Mouse (Mus musculus) skeletal muscle tissue, adult 2 months (tissue): ENCODE data around the gene Rgl1.
"Not testable (repeated sequence)": the region's sequence is repeated elsewhere in the genome, so short reads cannot be mapped to it uniquely, and the experiment has no call there.

Source experiments
- DNase-seq: peaks from one replicate; pipeline ENCODE4 v3.0.0-alpha.2; 2012; ENCODE audit warnings: low read depth, low spot score

The Rgl1 gene

DNA sequence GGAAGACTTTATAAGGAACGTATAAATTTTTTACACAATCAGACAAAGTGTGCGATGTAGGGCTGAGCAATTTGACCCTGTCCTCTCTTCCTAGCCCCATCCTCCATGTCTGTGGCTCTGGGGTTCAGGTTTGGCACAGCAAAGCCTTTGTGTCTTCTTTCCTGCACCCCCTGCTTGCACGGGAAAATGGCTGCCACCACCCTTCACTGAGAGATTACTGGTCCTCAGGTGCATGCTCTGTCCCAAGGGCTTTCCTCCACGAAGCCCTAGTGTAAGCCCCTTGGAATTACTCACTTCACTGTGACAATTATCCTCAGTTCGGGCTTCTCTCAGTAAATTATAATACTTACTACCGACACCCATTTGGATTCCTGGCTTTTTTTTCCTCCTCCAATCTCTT lies 109.5 kb downstream of the Rgl1 start:
- DNase-seq = no peak

- DNase-seq = no peak
Observed at GRCm38 (mm10) chr1:152654851-152655250, 111.3 kb downstream of the Rgl1 start.

GRCm38 (mm10) chr1:152651495-152651874 lies 114.7 kb downstream of the Rgl1 start:
- no peak for DNase-seq

GRCm38 (mm10) chr1:152650856-152651494 lies 115.2 kb downstream of the Rgl1 start:
- DNase-seq = no peak

- no peak for DNase-seq
Observed at GRCm38 (mm10) chr1:152648052-152648451, 118.1 kb downstream of the Rgl1 start.

DNA sequence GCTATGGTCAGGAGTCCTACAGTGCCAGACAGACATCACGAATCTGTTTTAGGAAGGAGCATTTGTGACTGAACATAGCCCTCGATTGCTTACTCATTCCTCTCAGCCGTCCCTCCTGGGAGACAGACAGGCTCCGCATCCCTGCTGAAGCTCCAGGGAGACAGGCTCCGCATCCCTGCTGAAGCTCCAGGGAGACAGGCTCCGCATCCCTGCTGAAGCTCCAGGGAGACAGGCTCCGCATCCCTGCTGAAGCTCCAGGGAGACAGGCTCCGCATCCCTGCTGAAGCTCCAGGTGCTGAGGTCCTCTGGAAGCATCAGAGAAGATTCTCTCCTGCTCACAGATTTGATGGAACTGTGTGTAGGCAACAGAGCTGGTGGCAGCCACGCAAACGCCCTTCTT lies 123.9 kb downstream of the Rgl1 start:
- not testable (repeated sequence) for DNase-seq

GRCm38 (mm10) chr1:152640195-152640981 lies 125.8 kb downstream of the Rgl1 start:
- peak; percentile 85 for DNase-seq

DNA sequence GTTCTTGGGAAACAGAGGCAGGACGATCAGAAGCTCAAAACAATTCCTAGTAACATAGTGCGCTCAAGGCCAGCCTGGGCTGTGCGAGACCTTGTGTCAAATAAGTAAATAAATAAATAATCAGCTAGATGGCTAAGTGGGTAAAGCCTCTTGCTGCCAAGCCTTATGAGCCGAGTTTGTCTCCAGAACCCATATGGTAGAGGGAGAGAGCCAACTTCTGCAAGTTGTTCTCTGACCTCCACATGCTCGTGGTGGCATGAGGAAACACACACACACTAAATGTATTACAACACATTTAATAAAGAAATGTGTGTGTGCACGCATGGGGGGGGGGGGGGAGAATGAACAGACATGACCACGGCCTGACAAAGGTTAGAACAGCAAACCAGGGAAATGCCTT lies 126.8 kb downstream of the Rgl1 start:
- no peak for DNase-seq

GRCm38 (mm10) chr1:152634638-152635037 lies 131.5 kb downstream of the Rgl1 start:
- no peak for DNase-seq

DNA sequence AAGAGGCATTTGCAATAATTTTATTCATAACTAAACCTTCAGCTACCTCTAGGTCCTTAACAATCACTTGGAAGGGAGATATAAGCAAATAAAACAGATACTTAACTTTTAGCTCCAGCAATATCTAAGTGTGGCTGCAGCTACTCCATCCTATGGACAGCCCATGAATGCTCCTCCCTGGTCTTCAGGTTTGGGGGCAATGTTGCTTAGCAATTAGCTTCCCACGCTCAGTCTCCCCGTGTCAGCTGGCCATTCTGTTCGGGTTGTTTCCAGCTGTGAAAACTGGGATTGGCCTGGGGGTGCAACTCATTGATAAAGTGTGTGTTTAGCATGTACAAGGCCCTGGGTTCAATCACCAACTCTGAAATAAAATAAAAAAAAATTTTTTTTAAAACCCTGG lies 136.4 kb downstream of the Rgl1 start:
- DNase-seq = no peak

DNA sequence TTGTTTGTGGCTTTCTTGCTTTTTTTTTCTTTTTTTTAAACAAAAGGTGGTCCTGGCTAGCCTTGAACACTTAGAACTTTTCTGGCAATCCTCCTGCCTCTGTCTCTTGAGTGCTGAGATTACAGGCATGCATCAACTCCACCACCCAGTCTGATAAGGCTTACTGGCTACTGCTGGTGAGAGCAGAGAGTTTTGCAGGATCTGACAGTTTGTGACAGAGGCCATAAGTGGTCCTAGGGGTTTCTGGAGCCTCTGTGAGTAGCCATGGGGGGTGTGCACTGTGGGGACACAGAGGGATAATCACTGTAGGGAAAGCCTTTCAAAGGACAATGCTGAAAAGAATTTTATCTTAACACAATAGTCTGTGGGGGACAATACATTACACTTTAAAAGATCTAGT lies 140.5 kb downstream of the Rgl1 start:
- no peak for DNase-seq

- no peak for DNase-seq
Observed at GRCm38 (mm10) chr1:152624644-152625454, 141.3 kb downstream of the Rgl1 start.

DNA sequence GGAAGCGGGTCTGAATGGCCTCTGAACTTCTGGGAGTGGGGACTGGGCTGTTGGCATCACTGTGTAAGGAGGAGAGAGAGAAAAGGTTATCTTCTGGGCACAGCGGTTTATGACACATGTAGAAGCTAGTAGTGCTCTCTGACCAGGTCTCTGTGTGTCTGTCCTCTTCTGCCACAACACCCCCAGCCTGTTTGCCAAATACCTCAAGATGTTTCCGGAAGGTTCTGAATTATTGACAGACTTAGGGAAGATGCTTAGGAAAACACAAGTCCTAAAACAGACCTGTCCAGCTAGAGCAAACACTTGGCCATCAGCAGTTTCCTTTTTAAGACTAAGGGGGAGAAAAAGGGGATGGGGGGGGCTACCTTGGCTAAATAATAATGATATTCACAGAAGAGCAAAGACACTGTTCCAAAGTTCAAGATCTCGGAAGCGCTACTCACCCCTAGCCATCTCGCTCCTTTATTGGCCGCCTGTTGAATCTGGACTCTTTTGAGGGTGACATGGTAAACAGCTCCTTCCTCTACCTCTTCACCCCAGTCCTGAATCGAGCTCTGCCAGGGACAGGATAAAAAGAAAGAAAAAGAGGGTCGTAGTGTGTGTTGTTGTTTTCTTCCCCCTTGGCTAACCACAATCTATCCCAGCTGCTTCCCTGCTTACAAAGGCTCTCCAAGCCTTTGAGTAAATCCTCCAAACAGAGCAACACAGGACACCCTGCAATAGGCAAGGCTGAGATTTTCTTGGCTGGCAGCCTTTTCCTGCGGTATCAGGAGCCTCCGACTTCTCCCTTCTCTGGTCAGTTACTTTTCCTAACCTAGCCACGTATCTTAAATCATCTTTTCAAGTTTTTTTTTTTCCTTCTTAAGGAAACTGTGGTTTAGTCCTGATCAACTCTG lies 142.5 kb downstream of the Rgl1 start:
- DNase-seq = no peak

DNA sequence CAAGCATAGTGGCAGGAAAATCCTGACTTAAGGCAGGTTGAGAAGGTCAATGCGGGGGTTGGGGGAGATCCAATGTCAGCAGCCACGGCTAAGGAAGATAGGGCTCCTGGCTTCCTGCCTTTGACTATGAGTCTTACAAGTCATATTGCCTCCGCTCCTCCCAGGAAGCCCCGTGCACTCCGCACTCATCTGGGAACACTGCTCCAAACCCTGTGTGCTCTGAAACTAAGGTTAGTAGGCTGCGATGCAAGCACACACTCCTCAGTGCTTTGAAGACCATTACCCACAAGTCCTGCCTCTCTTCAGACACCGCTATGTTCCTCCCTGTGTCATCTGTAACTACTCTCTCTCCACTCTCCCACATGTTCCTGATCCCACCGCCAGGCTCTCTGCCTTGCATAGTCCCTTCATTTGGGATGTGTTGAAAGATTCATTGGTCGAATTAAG lies 143.4 kb downstream of the Rgl1 start:
- DNase-seq = no peak

GRCm38 (mm10) chr1:152621624-152622023 lies 144.5 kb downstream of the Rgl1 start:
- no peak for DNase-seq

DNA sequence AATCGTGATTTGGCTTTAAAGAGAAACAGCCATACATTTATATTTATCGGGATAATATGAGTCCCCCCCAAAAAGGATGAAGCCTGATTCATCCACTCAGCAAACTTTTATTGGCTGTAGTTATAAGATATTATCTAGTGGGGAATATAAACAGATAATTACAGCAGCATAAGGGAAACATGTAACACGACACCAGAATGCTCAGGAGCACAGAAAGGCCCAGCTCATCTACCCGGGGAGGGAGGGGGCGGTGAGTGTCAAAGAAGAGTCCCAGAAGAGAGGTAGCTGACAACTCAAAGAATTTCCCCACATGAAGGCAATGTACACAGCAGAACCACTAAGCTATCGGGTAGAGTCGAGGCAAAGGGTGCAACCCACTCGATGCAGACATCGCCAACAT lies 146.8 kb downstream of the Rgl1 start:
- DNase-seq = no peak

DNA sequence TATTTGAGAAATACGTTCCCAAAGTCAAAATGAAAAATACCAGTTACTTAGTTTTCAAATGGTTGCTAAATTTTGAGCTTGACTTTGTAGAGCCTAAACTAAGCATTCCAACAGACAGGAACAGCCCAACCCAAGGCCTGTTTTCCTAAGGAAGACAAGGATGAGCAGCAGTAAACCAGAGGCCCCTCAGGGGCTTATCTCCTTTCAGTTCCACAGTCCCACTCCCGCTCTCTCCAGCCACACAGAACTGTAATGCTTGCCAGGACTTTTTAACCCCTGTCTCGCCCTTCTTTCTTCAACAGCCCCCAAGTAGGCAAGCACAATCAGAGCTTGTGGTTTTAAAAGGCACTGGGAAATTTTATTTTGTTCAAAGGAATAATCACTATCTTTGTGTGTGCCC lies 147.3 kb downstream of the Rgl1 start:
- DNase-seq = no peak

DNA sequence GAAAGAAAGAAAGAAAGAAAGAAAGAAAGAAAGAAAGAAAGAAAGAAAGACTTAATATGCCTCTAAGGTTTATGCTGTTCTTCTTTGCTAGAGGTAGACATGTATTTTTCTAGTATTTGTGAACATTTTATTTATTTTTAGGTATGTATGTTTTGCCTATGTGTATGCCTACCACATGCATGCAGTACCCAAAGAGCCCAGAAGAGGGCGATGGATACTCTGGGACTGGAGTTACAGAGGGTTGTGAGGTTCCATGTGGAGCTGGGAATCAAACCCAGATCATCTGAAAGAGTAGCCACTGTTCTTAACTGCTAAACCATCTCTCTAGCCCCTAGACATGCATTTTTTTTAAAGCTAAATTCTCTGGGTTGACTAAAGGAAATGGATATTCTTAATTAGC lies 147.8 kb downstream of the Rgl1 start:
- DNase-seq = no peak

DNA sequence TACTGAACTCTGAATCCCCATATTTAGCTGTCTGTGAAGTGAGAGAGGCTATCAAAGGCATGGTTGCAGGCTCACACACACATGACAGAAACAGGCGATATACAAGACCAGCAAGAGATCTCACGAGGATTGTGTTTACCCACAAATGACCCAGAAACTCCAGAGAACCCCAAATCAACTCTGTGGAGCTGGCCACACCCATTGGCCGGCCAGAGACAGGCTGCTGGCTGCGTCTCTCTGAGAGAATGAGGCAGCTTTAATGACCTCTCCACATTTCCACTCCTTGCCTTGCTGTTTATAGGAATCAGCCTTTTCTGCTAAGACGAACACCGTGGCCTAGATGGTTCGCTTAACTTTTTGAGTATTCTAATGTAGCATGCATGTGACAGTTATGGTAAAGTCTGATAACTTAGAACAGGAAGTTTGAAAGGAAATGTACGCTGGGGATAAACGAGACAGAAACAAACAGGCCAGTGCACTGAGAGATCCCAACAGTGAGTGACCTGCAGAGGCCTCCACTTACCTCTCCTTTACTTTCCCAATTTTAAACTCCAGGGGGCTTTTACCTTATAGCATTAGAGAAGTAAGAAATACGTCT lies 148.3 kb downstream of the Rgl1 start:
- peak; percentile 36 for DNase-seq

DNA sequence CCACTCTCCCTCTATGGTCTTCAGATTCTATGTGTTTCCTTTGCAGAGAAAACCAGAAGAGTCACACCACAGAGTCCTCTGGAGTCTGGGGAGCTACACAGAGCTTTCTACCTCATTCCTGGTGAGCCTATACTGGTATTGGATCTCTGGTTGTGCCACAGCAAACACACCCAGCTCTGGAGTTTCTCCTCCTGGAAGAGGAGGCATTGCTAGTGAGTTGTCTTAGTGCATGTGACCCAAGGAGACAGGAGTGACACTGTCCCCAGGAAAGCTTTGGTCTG lies 149.4 kb downstream of the Rgl1 start:
- DNase-seq = no peak
